Mouse (Mus musculus): ENCODE data around the gene Klf5. TPM values are rescaled to one million over a fixed set of nuclear protein-coding genes. Genes with fewer than 3 reads are reported as not detected.

The Klf5 gene
- total RNA-seq, 2 experiments from 2014 or later: 7.3 to 7.6 TPM

DNA sequence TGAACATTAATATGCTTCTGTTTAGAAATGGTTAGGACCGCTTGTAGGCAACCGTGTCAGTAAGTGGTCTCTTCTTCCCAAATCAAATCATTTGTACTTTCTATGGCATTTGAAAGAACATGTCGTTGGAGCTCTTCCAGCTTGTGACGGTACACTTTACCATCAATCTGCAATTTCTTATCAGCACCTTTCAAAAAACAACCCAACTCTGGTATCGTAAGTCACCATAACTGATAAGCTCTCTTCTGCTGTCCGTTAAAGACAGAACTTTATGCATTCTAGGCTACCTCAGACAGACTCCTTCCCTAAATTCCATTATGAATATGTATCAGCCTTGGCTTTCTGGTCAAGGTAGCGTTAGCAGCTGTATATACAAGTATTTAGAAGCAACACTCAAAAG, 7.9 kb downstream of the Klf5 start:
- DNase-seq (ENCODE audit: low spot score in 2 of 2): no peak

DNA sequence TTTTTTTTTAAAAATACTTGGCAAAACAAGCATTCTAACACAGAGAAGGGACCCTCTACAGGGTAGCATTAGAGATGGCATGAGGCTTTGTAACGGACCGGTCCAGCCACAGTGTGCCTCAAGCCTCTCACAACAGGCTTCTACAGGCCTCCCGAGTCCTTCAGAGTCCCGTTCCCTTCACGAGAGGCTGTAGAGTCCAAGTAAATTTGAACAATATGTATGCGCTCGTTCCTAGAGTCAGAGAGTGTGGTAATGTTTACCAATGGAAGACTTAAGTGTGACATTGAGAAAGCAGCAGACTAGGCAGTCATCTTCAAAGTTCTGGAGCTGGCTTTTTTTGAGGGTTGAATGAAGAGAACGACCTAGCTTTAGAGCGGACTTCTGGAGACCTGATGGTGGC, 11.1 kb downstream of the Klf5 start:
- no peak for DNase-seq (ENCODE audit: low spot score in 2 of 2)

DNA sequence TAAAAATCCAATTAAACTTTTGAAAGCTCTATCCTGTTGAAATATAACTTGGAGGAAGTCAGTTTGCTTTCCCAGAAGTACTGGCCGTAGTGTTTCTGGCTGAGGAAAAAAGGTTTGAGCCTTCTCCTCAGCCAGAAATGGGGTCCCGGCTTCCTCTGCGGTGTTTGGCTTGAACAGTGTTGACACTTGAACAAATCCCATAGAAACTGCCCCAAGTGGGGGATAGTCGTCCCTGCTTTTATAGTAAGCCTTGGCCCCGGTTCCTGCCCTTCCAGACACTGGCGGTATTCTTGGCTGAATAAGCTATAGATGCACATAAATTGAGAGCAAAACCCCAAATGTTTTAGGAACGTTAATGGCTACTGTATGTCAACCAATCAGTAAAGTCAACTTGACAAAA, 11.9 kb downstream of the Klf5 start:
- no peak for DNase-seq (ENCODE audit: low spot score in 2 of 2)

DNA sequence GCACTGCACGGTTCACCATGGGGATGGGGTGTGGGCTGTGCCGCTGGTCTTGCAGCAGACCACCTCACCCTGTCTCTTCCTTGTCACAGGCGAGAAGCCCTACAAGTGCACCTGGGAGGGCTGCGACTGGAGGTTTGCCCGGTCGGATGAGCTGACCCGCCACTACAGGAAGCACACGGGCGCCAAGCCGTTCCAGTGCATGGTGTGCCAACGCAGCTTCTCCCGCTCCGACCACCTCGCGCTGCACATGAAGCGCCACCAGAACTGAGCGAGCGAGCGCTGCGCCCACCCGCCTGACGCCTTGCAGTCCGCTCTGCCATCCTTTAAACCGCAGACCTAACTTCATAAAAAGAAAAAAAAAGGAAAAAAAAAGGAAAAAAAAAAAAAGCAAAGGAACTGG, 14.6 kb downstream of the Klf5 start:
- DNase-seq (ENCODE audit: low spot score in 2 of 2): no peak

DNA sequence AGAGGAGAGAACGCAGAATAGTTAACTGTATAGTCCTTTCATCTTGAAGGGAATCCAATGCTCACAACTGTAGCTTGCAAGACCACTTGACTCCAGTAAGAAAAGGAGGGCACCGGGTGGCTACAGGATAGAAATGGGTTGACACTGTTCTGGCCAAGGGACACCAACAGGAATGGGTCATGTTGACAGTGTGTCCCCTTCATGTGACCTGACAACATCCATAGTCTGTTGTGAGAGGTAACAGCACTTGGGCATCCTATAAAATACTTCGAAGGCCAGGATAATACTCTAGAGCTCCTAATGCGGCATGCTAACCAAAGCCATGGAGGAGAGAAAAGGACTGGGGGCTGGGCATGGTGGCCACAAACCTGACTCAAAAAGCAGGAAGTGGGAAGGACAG, 17.8 kb downstream of the Klf5 start:
- no peak for DNase-seq (ENCODE audit: low spot score in 2 of 2)

DNA sequence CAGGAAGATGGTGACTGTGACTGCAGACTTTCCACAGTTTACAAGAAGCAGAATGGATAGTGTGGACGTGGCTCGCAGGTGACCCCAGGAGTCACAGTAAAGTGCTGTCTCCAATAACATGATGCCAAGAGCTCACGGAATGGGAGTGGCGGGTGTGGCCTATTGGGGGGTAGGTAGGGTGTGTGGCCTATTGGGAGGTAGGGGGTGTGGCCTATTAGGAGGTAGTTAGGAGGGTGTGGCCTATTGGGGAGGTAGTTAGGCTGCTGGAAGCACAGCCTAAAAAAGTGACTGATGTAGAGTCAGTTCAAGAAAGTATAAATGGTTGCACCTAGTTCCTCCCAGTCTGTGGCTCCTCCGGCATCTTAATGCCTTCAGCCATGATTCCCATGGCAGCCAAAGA, 22.2 kb downstream of the Klf5 start:
- DNase-seq (ENCODE audit: low spot score in 2 of 2): no peak

DNA sequence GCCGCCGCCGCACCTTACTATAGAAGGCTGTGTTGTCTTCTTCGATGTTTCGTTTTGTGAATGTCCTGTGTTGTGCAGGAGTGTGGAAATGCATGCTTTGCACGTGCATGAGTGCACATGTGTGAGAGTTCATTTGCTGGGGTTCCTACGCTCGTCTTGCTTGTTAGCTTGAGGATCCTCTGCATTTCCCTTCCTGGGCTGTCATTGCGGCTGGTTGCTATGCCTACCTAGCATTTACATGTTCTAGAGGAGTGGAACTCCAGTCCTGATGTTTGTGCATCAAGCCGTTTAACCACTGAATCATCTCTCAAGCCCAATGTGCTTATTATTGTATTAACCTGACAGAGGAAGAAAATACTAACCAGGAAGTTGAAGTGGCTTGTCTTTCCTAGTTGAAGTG, 24.9 kb downstream of the Klf5 start:
- no peak for DNase-seq (ENCODE audit: low spot score in 2 of 2)

DNA sequence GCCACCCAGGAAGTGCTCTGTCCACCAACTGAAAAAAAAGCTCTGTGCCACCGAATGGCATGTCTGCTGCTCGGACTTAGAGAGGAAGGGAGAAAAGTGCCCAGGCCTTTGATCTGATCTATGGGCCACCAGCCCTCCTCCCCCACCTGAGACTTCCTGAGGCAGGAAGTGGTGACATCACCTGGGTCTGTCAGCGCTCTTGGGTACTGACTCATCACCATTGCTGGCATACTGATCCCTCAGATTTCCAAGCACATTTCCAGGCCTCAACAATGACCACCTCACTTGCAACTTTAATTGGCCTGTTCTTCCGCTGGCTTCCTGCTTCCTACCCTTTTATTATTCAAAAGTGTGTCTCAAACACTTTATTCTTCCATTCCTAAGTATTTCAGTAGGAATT, 26.0 kb downstream of the Klf5 start:
- no peak for DNase-seq (ENCODE audit: low spot score in 2 of 2)

DNA sequence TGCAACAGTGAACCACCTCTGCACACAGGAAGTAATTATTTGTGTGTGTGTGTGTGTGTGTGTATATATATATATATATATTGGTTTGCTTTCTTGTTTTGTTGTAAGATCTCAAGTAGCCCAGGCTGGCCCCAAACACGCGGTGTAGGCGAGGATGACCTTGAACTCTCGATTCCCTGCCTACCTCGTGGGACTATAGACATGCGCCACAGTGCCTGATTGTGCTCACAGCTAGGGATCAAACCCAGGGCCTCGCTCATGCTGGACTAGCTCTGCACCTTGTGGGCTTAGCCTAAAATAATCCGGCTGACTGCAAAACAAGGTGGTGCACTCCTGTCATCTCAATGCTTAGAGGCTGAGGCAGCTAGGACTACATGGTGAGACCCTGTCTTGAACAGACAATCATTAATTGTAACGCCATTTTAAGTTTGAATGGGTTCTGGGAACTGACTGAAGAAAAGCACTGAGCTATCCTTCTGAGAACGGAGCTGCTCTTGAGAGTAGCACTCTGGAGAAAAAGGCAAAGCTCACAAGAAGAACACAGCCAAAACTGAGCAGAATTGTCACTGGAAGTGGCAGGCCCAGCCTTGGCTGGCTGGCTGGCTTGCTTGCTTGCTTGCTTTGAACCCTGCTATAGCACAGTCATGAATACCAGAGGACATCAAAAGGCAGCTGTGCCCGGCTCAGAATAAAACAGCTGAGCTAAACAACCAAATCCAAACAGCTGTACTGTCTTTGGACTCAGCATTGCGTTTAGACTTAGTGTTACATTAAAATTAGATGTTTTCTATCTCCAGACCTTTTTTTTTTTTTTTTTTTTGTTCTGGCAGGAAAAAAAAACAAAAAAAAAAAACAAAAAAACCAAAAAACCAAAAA, 27.3 kb downstream of the Klf5 start:
- DNase-seq (ENCODE audit: low spot score in 2 of 2): no peak

DNA sequence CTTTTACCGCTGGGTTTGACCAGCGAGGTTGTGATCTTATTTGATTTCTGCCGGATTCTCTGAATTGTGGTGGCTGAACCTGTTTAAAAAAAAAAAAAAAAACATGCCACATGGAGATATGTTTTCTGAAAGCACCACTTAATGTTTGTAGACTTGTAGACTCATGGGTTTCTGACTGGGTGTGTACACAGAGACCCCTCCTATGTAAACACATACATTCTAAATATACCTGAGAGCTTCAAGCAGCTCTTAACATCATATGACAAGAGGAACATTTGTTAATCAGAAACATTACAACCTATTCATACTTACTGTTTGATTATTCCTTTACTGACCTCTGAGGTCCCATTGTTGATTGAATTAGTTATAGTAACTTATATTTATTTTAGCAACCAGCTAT, 38.1 kb downstream of the Klf5 start:
- DNase-seq (ENCODE audit: low spot score in 2 of 2): no peak

DNA sequence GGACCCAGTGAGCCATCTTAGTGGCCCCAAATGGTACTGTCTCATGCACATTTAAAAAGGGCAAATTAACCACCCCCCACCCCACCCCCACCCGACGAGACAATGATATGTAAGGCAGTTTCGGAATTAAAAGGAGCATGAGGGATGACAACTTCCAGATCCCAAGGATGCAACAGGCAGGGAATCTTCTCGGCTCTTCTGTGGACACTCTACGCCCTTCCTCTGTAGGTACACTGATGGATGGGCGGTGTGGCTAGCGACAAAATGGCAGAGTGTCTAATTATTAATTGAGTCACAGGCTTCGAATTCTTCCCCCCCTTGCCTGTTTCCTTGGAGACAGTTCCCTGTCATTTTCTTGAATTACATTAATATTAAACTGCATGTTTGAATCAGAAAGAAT, 40.5 kb downstream of the Klf5 start:
- no peak for DNase-seq (ENCODE audit: low spot score in 2 of 2)

DNA sequence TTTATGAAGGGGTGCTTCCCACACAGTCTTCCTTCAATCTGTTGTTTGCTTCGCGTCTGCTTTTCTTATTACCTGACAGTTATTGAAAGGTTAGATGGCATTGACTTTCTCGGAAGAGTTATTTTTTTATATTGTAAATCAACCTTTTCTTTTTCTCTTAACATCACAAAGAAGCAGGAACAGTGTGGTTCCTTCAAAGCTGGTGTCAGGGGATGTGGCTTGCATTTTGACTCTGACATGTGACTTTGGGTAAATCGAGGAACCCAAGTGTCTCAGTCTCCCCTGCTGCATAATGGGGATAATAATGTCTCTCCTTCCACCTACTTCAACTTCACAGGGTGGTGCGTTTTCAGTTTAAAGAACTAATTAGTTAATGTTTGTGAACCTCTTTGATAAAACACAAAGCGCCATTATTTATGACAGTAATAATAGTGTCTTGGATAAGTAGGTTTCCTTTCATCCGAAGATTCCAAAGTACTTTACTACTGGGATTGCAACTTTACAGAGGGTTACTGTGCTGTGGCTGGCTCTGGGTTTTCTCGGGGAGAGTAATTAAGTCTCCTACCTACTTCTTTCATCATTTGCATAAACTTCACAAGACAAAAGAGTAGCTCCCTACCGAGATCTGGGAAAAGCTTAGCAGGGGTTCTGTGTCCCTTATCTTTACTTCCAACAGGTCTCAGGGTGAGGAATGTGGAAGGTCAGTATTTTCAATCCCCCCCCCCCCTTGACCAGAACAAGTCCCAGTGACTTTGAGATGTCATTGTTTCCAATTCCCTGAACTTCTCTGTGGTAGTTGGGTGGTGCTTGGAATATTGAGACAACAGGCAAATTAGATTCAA, 41.4 kb downstream of the Klf5 start:
- no peak for DNase-seq (ENCODE audit: low spot score in 2 of 2)

DNA sequence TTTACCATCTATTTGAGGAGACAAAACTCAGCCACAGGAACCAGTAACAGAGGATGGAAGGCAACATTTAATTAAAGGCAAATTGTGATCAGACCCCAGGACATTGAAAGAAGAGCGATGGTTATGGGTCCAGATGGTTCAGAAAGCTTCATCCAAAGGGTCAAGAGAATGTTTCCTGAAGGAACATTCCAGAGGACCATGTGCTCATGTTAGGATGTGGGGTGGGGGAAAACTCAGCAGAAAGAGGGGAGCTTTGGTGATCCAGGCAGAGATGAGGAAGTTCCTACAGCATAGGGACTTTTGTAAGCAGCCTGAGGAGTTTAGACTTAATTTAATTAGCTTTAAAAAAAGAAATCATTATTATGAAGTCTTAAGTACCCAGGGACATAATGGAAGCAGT, 42.2 kb downstream of the Klf5 start:
- DNase-seq (ENCODE audit: low spot score in 2 of 2): no peak

DNA sequence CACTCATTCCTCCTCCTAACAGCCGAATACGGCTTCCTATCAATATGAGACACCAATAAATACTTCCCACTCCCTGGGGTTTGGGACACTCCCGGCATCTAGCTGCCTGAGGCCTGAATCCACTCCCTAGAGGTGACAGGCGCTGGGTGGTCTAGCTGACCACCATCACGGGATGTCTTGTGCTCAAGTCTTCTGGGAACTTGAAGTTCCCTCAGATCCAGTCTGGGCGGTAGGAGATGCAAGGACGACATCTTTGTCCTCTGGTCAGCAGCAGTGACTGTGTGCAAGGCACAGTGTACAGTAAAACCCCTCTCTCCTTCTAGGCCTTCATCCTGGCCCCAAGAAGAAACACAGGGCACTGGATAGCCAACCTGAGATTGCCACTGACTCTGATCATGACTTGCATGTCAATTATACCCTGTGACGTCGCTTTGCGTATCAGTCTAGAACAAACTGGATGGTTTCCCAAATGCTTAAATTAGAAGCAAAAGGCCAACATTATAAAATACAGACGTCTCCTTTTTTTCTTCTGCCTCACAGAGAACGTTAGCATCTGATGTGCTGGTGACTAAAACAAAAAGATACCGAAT, 49.8 kb downstream of the Klf5 start:
- no peak for DNase-seq (ENCODE audit: low spot score in 2 of 2)

DNA sequence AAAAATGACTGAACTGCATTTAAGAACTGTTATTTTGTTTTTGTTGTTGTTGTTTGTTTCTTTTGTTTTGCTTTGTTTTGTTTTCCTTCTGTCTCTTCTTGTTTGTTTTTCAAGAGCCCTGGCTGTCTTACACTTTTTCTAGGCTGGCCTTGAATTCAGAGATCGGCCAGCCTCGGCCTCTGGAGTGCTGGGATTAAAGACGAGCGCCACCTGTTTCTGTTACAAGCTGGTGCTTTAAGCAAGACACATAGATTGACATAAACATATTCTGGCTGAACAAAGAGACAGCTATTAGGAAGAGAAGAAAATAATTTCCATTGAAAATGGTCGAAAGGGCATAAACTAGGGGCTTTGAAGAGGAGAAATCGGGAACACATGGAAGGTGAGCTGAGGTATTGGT, 51.1 kb downstream of the Klf5 start:
- no peak for DNase-seq (ENCODE audit: low spot score in 2 of 2)

DNA sequence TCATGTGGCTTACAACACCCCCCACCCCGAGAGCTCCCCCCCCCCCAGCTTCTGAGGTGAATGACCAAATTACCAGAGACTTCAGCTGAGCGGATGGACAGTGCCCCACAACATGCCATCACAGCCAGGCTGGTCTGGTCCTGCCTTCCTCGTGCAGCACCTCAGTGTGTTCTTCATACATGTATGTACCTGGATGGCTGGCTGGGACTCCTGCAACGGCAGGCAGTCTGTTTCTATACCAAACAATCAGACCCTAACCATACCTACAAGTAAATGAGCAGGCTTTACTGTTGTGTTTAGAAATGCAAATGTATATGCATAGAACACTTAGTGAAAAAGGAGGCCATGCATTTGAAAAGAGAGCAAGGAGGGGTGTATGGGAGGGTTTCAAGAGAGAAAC, 54.5 kb downstream of the Klf5 start:
- no peak for DNase-seq (ENCODE audit: low spot score in 2 of 2)

DNA sequence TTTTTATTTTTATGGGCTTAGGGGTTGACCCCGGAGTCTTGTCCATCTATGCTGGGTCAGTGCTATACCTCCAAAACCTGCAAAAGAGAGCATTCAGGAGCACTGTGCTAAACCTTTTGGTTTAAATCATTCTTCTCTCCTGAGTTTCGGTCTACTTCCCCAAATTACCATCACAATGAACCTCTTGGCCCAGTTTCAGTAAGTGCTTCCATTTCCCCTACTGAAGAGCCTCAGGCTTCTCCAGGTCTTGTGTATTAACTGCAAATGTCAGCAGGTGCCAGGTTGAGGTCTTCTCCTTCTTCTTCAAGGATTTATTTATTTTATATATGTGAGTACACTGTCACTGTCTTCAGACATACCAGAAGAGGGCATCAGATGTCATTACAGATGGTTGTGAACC, 55.6 kb downstream of the Klf5 start:
- DNase-seq (ENCODE audit: low spot score in 2 of 2): no peak

DNA sequence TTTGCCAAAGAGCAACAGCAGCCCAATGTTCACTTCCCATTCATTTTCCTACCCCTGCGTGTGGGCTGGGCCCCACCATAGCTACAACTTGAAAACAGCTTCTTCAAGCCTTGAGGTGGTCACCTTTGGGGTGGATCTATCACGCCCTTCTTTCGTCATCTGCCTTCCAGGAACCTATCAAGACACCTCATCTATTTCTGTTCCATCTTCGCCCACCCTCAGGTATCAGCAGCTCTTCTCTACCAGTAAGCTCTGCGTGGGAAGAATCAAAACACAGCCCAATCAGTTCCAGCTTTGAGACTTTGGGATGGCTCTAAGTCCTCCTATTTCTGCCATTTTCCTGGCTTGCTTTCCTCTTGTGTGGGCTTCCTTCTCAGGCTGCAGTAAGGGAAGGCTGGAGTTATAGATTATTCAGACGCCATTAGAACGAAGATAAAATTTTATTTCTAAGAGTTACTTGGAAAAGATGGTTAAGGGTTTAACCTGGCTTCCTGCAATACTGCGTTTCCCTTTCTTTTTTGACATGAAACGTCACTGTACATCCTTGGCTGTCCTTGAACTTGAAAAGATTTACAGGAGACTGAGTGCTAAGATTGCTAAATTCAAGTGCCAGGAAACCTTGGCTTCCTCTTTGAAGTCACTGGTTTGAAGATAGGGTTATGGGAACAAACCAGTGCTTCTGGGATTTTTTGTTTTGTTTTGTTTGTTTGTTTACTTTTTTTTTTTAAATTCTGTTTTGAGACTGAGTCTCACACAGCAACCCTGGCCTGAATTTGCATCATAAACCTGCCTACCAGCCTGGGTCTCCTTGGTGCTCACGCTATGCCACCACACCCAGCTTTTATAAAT, 56.5 kb downstream of the Klf5 start:
- DNase-seq (ENCODE audit: low spot score in 2 of 2): no peak

DNA sequence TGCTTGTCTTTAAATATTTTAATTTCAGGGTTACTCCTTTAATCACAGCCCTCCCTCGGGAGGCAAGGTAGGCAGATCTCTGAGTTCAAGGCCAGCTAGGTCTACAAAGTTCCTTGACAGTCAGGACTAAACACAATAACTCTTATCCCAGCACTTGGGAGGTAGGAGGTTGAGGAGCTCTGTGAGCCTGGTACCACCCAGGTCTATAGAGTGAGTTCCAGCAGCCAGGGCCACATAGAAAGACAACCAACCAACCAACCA, 57.0 kb downstream of the Klf5 start:
- no peak for DNase-seq (ENCODE audit: low spot score in 2 of 2)

DNA sequence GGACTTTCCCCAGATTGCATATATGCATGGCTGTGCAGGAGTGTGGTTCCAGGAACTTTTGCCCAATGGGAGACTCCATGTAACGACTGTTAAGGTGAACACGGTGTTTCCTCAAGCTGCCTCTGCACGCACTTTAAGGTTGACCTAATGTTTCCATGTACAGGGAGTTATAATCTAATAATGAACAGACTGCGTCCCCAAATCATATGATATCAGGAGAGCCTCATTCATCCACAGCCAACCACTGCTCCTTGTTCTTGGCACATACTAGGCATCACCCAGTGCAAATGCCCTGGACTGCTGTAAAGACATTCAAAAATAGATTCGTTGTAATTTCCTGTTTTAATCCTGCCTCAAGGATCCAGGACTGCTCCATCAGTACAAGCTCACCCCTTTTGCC, 64.5 kb downstream of the Klf5 start:
- DNase-seq (ENCODE audit: low spot score in 2 of 2): no peak

DNA sequence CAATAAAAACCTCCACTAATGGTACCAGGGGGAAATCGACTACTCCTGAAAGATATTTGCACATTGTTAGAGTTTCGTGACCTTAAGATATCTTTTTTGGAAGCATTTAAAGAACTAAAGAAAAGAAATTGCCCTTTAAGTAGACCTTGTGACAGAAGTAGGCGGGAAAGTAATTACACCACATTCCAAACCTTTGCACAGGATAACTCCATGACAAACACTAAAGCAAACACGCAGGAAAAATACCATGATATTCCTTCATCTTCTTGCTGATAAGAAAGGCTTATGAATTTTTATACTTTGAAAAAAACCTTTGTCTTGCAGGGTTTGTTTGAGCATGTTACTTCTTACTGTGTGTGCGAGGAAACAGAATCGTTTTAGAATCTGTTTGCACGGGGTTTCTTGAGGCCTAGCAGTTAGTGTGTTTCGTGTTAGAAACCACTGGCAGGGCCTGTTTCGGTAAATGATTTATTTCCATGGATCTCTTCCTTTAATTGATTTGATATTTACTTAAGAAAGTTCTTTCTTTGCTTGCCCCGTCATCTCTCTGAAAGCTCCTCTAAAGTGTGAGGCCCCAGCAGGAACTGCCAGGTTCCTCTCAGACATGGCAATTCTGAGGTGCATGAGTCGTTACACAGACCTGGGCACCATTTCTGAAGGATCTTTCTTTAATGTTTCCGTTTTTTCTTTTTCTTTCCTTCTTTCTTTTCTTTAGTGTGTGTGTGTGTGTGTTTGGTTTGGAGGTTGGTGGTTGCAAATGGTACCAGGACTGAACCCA, 65.7 kb downstream of the Klf5 start:
- DNase-seq (ENCODE audit: low spot score in 2 of 2): no peak
